Mouse (Mus musculus): ENCODE results near the gene Gm11639. TPM values are rescaled to one million over a fixed set of nuclear protein-coding genes. Genes with fewer than 3 reads are reported as not detected.

The Gm11639 gene
- total RNA-seq, 1 experiment from 2014 or later: 0.11 TPM

- no peak for DNase-seq
Observed at GRCm38 (mm10) chr11:104704097-104704496, 18.6 kb downstream of the Gm11639 start.

GRCm38 (mm10) chr11:104707084-104707483 lies 21.6 kb downstream of the Gm11639 start:
- no peak for DNase-seq

GRCm38 (mm10) chr11:104744995-104745568 lies 59.6 kb downstream of the Gm11639 start:
- no peak for DNase-seq

GRCm38 (mm10) chr11:104765762-104766161 lies 80.3 kb downstream of the Gm11639 start:
- no peak for DNase-seq

- no peak for DNase-seq
Observed at GRCm38 (mm10) chr11:104767068-104767467, 81.6 kb downstream of the Gm11639 start.

GRCm38 (mm10) chr11:104768072-104768471 lies 82.6 kb downstream of the Gm11639 start:
- DNase-seq: peak; percentile 67

GRCm38 (mm10) chr11:104778796-104779195 lies 93.3 kb downstream of the Gm11639 start:
- no peak for DNase-seq

GRCm38 (mm10) chr11:104944723-104945122 lies 259.2 kb downstream of the Gm11639 start:
- DNase-seq: no peak

- no peak for DNase-seq
Observed at GRCm38 (mm10) chr11:104952349-104952748, 266.8 kb downstream of the Gm11639 start.

- DNase-seq: no peak
Observed at GRCm38 (mm10) chr11:104967862-104968261, 282.4 kb downstream of the Gm11639 start.

- no peak for DNase-seq
Observed at GRCm38 (mm10) chr11:104968388-104968787, 282.9 kb downstream of the Gm11639 start.

- no peak for DNase-seq
Observed at GRCm38 (mm10) chr11:104971322-104971721, 285.8 kb downstream of the Gm11639 start.

GRCm38 (mm10) chr11:104972480-104972879 lies 287.0 kb downstream of the Gm11639 start:
- no peak for DNase-seq

GRCm38 (mm10) chr11:104977976-104978375 lies 292.5 kb downstream of the Gm11639 start:
- DNase-seq: no peak

- DNase-seq: no peak
Observed at GRCm38 (mm10) chr11:104981342-104982055, 296.0 kb downstream of the Gm11639 start.

GRCm38 (mm10) chr11:105009232-105009631 lies 323.7 kb downstream of the Gm11639 start:
- no peak for DNase-seq

GRCm38 (mm10) chr11:105021071-105021470 lies 335.6 kb downstream of the Gm11639 start:
- DNase-seq: peak; percentile 24

- peak; percentile 40 for DNase-seq
Observed at GRCm38 (mm10) chr11:105028744-105029348, 343.3 kb downstream of the Gm11639 start.

GRCm38 (mm10) chr11:105029525-105029924 lies 344.0 kb downstream of the Gm11639 start:
- DNase-seq: no peak

GRCm38 (mm10) chr11:105030229-105030628 lies 344.7 kb downstream of the Gm11639 start:
- no peak for DNase-seq

GRCm38 (mm10) chr11:105031103-105031502 lies 345.6 kb downstream of the Gm11639 start:
- no peak for DNase-seq

GRCm38 (mm10) chr11:105035081-105035480 lies 349.6 kb downstream of the Gm11639 start:
- DNase-seq: no peak

- DNase-seq: no peak
Observed at GRCm38 (mm10) chr11:105063292-105063691, 377.8 kb downstream of the Gm11639 start, which contains the start of gene Efcab3. Gene Efcab3 (plus strand): TSS chr11:105063592.
